Mouse (Mus musculus): ENCODE results near the gene Mapkap1.

The Mapkap1 gene

DNA sequence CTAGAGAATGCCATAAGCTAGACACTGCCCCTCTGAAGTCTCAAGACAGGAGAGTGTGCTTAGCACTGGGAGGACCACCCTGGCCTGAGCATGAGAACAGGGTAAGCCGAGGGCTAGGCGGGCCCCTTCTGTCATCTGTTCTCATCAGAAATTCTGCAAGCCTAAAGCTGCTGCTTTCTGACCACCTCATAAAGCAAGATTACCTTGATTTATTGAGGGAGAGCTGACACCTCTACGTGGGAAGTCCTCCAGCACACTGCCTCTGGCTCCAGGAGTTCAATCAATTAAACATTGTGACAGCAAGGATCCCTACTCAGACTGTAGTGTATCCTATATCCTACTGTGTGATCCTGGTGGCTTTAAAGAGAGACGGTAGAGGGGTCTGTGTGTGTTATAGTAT is 166.5 kb downstream of the Mapkap1 start:
- no peak for DNase-seq (ENCODE audit: low spot score in 2 of 2)

GRCm38 (mm10) chr2:34588546-34588945 is 182.0 kb downstream of the Mapkap1 start:
- no peak for DNase-seq (ENCODE audit: low spot score in 2 of 2)

- DNase-seq (ENCODE audit: low spot score in 2 of 2) = no peak
Observed at GRCm38 (mm10) chr2:34591721-34592360, 185.3 kb downstream of the Mapkap1 start.

DNA sequence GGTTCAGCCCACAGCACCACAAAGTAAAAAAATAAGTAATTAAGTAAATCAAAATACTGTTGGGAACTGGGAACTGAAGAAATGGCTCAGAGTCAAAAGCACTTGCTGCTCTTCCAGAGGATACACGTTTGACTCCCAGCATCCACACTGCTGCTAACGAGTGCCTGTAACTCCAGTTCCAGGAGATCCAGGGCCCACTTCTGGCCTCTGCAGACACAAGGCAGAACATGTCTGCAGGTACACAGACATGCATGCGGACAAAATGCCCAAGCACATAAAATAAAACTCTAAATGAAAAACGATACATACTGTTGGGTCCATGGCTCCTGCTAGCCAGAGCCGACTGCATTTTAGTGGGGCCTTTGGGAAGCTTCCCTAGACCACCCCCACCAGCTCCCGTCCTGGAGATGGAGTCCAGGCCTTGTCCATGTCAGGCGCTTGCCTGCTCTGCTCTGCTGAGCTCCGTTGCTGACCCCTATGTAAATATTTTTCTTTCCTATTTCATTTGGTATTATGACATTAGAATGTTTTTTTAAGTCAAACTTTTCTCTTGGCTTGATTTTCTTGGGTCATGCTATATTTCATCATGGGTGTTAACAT is 185.9 kb downstream of the Mapkap1 start:
- DNase-seq (ENCODE audit: low spot score in 2 of 2) = no peak

DNA sequence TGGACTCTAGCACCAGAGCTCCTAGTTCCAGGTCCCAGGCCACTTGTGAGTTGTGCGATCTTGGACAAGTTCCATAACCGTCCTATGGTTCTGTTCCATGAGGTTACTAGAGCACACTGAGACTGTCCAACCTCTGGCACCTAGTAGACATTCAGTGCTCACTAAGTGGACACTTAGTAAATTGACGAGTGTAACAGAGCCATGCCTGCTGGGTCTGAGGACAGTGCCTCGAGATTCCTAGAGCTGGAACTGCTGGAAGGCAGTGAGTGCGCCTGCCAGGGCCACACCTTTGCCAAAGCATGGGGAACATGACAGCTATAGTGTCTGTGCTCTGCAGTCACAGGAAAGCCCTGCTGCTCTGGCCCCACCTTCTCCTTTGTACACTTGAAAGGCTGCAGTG is 187.4 kb downstream of the Mapkap1 start:
- no peak for DNase-seq (ENCODE audit: low spot score in 2 of 2)

GRCm38 (mm10) chr2:34599606-34600255 is 193.2 kb downstream of the Mapkap1 start:
- no peak for DNase-seq (ENCODE audit: low spot score in 2 of 2)

DNA sequence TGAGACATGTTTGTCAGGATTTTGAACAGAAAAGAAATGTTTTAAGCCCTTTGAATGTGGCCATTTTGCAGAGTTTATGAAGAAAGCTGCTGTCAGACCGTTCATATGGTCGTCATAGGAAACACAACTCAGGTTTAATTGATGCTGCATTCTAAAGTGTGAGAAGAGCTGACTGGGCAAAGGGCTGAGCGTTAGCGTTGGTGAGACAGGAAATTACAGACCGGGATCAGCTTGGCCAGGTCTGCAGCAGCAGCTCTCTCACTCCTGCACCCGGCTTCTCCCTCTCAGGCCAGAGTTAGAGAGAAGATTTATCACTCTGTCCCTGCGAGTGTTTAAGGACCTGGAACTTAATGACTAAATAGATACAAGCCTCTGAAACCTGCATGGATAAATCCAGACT is 194.2 kb downstream of the Mapkap1 start:
- no peak for DNase-seq (ENCODE audit: low spot score in 2 of 2)

DNA sequence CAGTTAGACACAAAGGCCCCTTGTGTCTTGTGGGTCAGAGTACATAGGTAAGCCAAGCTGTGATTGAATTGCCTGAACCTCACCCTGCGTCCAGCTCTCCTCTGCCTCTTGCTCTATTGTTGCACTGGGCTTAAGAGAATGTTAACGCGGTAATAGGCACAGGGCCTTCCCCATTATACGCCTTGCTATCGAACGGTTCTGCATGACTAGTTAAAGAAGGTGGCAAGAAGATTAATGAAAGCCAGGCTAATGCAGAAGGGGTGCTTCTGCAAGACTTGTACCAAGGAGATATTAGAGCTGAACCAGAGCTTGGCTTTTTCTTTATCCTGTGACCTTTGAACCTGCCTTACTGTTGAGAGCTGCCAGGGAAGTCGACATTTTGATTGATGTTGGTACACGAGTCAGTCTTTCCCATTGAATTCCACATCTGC is 195.6 kb downstream of the Mapkap1 start:
- no peak for DNase-seq (ENCODE audit: low spot score in 2 of 2)

GRCm38 (mm10) chr2:34602896-34603295 is 196.3 kb downstream of the Mapkap1 start:
- DNase-seq (ENCODE audit: low spot score in 2 of 2) = no peak

- DNase-seq (ENCODE audit: low spot score in 2 of 2) = no peak
Observed at GRCm38 (mm10) chr2:34603653-34604214, 197.2 kb downstream of the Mapkap1 start.

- no peak for DNase-seq (ENCODE audit: low spot score in 2 of 2)
Observed at GRCm38 (mm10) chr2:34605040-34605439, 198.5 kb downstream of the Mapkap1 start.

GRCm38 (mm10) chr2:34608917-34609316 is 202.3 kb downstream of the Mapkap1 start:
- no peak for DNase-seq (ENCODE audit: low spot score in 2 of 2)

GRCm38 (mm10) chr2:34609516-34609915 is 202.9 kb downstream of the Mapkap1 start:
- no peak for DNase-seq (ENCODE audit: low spot score in 2 of 2)

DNA sequence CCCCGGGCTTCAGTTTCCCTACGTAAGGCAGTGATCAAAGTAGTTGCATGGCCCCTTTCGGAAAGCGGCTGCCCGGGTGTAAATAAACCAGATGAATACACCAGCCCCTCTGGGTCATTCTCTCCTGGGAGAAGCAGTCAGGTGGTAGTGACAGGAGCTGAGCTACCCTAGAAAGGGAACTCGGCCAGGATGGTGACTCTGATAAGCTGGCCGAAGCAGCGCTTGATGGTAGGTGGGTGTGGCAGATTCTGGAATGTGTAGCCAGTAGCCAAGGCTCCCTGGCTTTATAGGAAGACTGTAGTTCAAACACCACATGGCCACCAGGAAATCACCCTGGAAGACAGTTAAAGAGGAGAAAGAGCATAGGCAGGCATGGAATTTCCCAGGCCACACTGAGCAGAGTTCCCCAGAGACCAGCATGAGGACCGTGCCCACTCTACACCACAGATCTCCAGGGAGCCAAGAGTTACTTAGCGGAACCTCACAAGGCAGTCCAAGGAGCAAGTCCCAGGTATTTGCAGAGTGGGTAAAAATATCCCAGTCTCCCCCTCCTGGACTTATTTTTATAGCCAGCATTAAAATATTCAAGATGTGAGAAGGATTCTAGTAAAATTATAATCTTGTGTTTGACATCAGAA is 214.3 kb downstream of the Mapkap1 start:
- no peak for DNase-seq (ENCODE audit: low spot score in 2 of 2)

DNA sequence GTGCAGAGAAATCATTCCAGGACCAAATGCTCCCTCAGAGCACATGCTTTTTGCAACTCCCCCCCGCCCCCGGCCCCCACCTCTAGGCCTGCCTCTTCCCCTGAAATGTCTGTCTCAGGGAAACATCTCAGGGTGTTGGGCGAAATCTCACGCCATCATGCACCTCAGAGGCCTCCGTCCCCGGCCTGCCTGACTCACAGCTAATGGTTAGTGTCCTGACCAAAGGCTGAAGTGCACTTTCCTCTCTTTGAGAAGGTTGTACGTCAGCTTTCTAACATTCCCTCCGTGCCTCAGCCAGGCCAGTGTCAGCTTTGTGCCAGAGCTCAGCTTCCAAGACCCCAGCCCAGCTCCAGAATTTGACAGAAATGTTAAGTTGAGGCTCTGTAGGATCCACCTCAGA is 214.9 kb downstream of the Mapkap1 start:
- DNase-seq (ENCODE audit: low spot score in 2 of 2) = no peak

- no peak for DNase-seq (ENCODE audit: low spot score in 2 of 2)
Observed at GRCm38 (mm10) chr2:34622518-34622917, 215.9 kb downstream of the Mapkap1 start.

DNA sequence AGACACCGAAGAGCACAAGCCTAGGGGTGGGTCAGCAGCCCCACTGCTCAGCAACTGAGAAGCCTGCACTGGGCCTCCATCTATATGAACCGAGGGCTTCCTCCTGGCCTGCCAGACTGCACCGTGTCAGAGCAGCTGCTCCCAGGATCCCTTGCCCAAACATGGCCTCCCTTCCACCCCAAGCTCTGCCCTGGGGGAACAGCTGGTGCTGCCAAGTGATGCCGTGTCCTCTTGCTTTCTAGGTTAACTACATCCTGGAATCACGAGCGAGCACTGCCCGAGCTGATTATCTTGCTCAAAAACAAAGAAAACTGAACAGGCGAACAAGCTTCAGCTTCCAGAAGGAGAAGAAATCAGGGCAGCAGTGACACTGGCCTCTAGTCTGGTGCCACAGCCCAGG is 216.6 kb downstream of the Mapkap1 start:
- no peak for DNase-seq (ENCODE audit: low spot score in 2 of 2)

DNA sequence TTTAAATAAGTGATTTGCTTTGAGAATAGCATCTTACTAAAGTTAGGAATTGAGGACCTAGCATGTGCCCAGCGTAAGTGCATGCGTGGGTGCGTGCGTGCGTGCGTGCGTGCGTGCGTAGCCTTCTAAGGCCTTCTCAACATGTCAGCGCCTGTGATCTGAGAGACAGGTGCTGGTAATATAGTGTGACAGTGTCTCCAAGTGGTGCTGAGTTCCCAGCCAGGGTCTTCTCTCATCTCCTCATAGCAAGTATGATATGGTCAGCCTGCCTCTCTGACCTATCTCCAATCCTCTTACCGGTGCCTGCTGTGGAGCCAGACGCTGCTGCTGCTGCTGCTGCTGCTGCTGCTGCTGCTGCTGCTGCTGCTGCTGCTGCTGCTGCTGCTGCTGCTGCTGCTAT is 217.5 kb downstream of the Mapkap1 start:
- no peak for DNase-seq (ENCODE audit: low spot score in 2 of 2)

DNA sequence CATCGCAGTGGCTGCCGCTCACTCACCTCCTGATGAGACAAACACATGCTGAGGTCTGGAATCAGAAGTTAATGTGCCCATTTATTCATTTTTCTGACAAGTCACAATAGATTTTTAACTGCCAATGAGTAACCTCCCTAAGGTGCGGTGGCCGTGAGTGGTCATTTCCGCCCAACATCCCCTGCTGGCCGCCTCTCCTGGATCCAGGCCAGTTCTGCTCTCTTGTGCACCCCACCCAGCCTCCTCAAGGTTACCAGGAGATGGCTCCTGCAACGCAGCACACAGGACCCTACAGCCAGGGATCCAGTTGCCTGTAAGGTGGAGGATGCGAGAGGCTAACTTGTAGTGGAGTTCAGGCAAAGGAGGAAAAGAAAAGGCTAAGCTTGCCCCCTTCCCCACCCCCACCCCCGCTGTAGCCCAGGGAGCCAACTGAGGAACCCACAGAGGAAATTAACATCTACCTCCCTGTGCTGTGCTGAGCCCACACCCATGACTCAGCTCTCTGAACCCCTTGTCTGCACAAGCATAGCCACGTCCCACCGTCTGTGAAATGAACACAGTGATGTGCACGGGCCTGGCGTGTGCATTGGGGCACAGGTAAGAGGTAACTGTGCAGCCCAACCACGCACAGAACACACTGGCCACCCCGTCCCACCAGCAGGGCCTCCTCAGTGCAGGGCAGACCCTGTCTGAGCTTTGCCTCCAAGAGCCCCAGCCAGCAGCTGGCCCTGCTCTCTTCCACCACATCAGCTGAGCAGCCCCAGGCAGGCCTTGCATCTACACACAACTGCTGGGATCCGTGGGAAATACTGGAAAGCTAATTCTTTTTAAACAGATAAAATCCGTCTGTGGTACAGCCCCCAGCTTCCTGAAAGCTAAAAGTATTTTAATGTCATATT is 221.0 kb downstream of the Mapkap1 start:
- no peak for DNase-seq (ENCODE audit: low spot score in 2 of 2)

DNA sequence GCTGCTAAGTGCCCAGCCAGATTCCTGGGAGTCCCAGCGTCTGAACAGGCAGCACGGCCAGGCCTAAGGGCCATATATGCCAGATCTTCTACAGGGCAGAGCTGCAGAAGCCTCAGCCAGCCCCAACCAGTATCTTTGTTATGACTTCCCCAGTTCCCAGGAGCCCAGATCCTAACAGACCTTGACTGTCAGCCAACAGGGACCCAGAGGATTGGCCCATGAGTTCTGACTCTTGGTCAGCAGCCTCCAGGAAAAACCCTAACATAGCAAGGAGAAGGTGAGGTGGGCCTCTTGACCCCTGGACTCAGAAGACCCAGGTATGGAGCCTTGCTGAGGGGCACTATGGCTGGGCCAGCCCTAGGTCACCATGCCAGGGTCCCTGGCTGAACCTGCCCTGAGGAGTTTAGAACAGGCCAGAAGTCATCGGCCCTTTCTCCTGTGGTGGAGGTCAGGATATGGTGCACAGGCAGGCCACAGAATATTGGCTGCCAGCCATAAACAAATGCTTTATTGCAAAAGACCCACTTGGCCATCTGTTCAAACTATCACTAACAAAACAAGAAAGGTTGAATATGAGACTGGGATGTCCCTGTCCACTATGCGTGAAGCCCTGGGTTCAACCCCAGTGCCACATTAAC is 222.5 kb downstream of the Mapkap1 start:
- no peak for DNase-seq (ENCODE audit: low spot score in 2 of 2)

DNA sequence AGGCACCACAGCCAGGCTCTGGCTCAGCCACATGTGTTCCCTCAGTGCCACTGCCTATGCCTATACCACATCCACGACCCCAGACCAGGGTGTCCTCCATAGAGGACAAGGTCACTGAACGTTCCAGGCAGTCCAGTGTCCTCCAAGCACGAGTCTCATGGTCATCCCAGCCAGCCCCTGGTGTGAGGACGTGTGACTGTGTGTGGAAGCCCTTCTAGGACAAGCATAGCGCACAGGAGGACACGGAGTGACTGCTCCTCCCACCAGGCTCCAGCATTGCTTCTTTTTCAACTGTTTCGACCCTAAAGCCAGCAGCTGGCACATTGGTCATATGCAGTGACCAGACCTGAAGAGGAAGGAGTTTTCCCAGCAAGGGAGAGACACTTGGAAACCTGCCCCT is 223.2 kb downstream of the Mapkap1 start:
- DNase-seq (ENCODE audit: low spot score in 2 of 2) = no peak

Measured in spleen, postnatal 10 days (tissue).